Mouse (Mus musculus) megakaryocyte, adult 5-6 weeks (primary cell): ENCODE results near the gene Stx1a. TPM values are rescaled to one million over a fixed set of nuclear protein-coding genes. Genes with fewer than 3 reads are reported as not detected.

ENCODE experiments used
- ATAC-seq: 2 replicates; pipeline ENCODE4 v1.8.0; 2016; ENCODE audit warnings: mild to moderate bottlenecking, inconsistent platforms; ENCODE audit not compliant: poor library complexity, severe bottlenecking
- total RNA-seq, 2 experiments: library from RNA; stranded (forward) in 1 of 2; stranded (reverse) in 1 of 2; fragments of 153-499, 151-499 nt in 1 of 2; fragments of 221-1000, 200-1000 nt in 1 of 2; gene quantifications; 2 replicates each; pipeline versions ENCODE4 v1.2.3 to v1.2.4; 2015 to 2017

Stx1a gene
- total RNA-seq, 2 experiments from 2014 or later, result 0.09 TPM; not detected in 1

GRCm38 (mm10) chr5:135077564-135078481, 54.5 kb downstream of the Stx1a start, which contains the start of gene Vps37d:
Gene Vps37d (minus strand): TSS chr5:135078266.
- peak; percentile 98 for ATAC-seq

DNA sequence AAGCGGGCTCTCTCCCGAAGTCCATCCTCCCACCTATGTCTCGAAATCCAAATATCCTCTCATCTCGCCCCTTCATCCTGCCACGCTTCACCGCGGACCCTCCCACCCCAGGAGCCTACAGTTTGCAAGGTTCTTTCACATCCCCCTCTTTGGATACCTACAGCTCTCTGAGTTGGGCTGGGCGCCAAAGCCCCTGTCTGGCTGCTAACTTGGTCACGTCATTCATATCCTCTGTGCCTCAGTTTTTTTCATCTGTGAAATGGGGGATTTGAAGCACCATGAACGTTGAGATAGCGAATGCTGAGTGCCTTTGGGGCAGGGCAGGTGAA, 55.2 kb downstream of the Stx1a start:
- no peak for ATAC-seq

- no peak for ATAC-seq
Measured at GRCm38 (mm10) chr5:135079578-135079977, 56.3 kb downstream of the Stx1a start.

DNA sequence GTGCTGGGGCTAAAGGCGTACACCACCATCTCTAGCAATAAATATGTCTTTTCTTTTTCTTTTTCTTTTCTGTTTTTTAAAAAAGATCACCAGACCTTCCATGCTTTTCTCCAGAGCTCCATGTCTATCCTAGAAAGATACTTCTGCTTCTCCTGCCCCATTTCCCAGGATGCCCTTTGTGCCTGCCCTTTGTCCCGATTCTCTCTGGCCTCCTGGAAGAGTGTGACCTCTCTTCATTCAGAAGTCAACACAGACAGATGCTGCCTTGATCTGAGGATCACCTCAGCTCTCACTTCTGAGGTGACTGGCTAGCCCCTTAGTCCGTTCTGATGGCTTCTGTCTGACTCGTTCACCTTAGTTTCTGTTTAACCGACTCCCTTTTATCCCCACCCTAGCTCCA, 57.3 kb downstream of the Stx1a start:
- ATAC-seq, result no peak

DNA sequence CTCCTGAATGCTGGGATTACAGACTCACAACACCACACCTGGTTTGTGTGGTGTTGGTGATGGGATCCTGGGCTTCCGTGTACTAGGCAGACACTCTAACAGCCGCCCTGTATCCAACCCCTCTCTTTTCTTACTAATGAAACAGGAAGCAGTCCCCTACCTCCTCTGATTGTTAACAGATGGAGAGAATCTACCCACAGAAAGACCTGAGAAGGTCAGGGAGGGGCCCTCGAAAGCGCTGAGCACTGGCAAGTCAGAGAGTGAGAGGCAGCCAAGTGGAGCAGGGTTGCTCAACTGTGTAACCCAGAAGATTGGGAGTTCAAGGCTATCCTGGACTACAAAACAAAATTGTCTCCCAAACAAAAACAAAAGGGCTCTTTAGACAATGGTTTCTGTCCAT, 63.6 kb downstream of the Stx1a start:
- no peak for ATAC-seq

DNA sequence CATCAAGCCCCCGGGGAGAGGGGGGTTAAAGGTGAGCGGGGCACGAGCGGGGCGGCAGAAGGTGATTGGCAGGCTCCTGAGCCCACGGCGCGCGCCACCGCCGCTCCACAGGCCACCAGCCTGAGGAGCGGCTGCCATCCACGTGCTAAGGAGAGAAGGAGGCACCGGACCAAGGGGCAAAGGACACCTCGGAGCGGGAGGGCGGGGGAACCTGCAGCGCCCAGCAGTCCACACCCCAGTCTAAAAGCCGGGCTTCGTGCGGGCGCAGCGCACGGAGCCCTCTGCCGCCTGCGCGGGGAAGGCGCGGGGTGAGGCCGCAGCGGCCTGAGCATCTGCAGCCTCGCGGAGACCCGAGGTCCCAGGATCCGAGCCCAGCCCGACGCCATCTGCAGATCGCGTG, 66.4 kb downstream of the Stx1a start, which contains the start of gene Mlxipl:
Gene Mlxipl, plus strand, starts transcription at position 238 of the 400 bp plus-strand sequence.
- no peak for ATAC-seq

Other genes with a start within 250 kb of the Stx1a start
- not detected in 2 replicates for gene Tmem270, start 116.7 kb upstream of the Stx1a start, total RNA-seq (2015)
- gene Tmem270, start 116.7 kb upstream of the Stx1a start, total RNA-seq (2017), result not detected in 2 replicates
- gene Cldn13, start 108.0 kb upstream of the Stx1a start, total RNA-seq (2015), result 7.8 and 8.2 TPM in 2 replicates
- 2.9 and 7.7 TPM in 2 replicates for gene Cldn13, start 108.0 kb upstream of the Stx1a start, total RNA-seq (2017)
- 0.46 and 3.0 TPM in 2 replicates for gene Mettl27, start 91.1 kb upstream of the Stx1a start, total RNA-seq (2015)
- gene Mettl27, start 91.1 kb upstream of the Stx1a start, total RNA-seq (2017), result 0.89 and 1.3 TPM in 2 replicates
- not detected in 2 replicates for gene Cldn4, start 76.5 kb upstream of the Stx1a start, total RNA-seq (2015)
- gene Cldn4, start 76.5 kb upstream of the Stx1a start, total RNA-seq (2017), result not detected in 2 replicates
- not detected in 2 replicates for gene Cldn3, start 37.3 kb upstream of the Stx1a start, total RNA-seq (2015)
- gene Cldn3, start 37.3 kb upstream of the Stx1a start, total RNA-seq (2017), result not detected in 2 replicates
- 52.5 and 55.0 TPM in 2 replicates for gene Abhd11, start 14.3 kb upstream of the Stx1a start, total RNA-seq (2015)
- 22.9 and 32.7 TPM in 2 replicates for gene Abhd11, start 14.3 kb upstream of the Stx1a start, total RNA-seq (2017)
- 15.5 and 16.3 TPM in 2 replicates for gene Dnajc30, start 40.7 kb downstream of the Stx1a start, total RNA-seq (2015)
- gene Dnajc30, start 40.7 kb downstream of the Stx1a start, total RNA-seq (2017), result 3.5 and 10.0 TPM in 2 replicates
- 29.4 and 34.2 TPM in 2 replicates for gene Bud23, start 41.5 kb downstream of the Stx1a start, total RNA-seq (2015)
- gene Bud23, start 41.5 kb downstream of the Stx1a start, total RNA-seq (2017), result 24.2 and 27.6 TPM in 2 replicates
- gene Vps37d, start 54.8 kb downstream of the Stx1a start, total RNA-seq (2015), result not detected in 2 replicates
- gene Vps37d, start 54.8 kb downstream of the Stx1a start, total RNA-seq (2017), result not detected in 2 replicates
- 0.05 and 0.31 TPM in 2 replicates for gene Mlxipl, start 66.4 kb downstream of the Stx1a start, total RNA-seq (2015)
- 0.45 and 0.62 TPM in 2 replicates for gene Mlxipl, start 66.4 kb downstream of the Stx1a start, total RNA-seq (2017)
- gene Tbl2, start 126.2 kb downstream of the Stx1a start, total RNA-seq (2015), result 5.5 and 5.7 TPM in 2 replicates
- gene Tbl2, start 126.2 kb downstream of the Stx1a start, total RNA-seq (2017), result 12.6 and 15.0 TPM in 2 replicates
- 23.5 and 46.6 TPM in 2 replicates for gene Bcl7b, start 144.8 kb downstream of the Stx1a start, total RNA-seq (2015)
- 27.4 and 38.8 TPM in 2 replicates for gene Bcl7b, start 144.8 kb downstream of the Stx1a start, total RNA-seq (2017)
- 66.1 and 71.1 TPM in 2 replicates for gene Baz1b, start 163.8 kb downstream of the Stx1a start, total RNA-seq (2015)
- gene Baz1b, start 163.8 kb downstream of the Stx1a start, total RNA-seq (2017), result 129 and 134 TPM in 2 replicates
- gene Fzd9, start 227.7 kb downstream of the Stx1a start, total RNA-seq (2015), result not detected in 2 replicates
- 0.26 TPM in 1 of 2 replicates, not detected in the other for gene Fzd9, start 227.7 kb downstream of the Stx1a start, total RNA-seq (2017)